Mouse (Mus musculus): ENCODE data around the gene Jmjd1c.

DNA sequence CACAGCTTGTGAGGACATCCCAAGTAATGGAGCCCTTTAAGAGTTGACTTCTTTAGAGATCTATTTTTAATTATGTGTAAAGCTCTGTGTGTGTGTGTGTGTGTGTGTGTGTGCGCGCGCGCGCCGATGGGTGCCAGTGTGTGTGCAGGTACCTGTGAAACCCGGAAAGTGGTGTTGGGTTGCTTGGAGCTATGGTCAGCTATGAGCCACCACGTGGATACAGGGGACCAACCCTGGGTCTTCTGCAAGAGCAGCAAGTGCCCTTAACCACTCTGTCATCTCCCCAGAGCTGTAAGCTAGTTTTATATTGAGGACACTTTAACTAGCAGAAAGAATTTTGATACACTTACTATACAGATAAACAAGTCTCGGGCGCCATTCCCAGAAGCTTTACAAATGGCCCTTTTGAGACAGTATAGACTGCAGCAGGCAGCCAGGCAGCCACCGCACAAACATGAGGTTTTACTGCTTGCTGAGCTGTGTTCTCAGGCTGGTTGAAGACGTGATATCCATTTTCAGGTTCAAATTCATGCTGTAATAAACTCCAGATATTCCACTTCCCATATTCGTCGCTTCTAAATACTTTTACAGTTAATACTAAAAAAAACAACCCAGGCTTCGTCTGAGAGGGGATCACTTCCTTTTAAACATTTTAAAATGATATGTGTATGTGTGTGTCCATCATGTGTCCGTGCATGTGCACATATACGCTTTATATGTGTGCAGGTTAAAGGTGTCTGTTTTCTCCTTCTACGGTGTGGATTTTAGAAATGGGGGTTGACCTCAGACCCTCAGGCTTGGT lies 14.5 kb upstream of the Jmjd1c start:
- TF ChIP-seq CTCF (IDR thresholded peaks at IDR 0.05; ENCODE audit: control insufficient read depth, insufficient read depth, insufficient replicate concordance, low read depth, low read length) (no peak), POLR2A (IDR thresholded peaks at IDR 0.05; ENCODE audit: control insufficient read depth, low read depth, low read length) (no peak)
